Mouse (Mus musculus): ENCODE measurements around the gene Ogfrl1. TPM values are rescaled to one million over a fixed set of nuclear protein-coding genes. Genes with fewer than 3 reads are reported as not detected.

The Ogfrl1 gene
- polyA plus RNA-seq, 1 experiment from 2014 or later: 27.6 TPM

- Histone ChIP-seq H3K4me1 (replicated peaks; ENCODE audit: insufficient read depth, low read length) (no peaks in the 10 kb centered on the region), H3K9me3 (replicated peaks; ENCODE audit: low read length) (no peaks in the 10 kb centered on the region), H3K4me3 (replicated peaks; ENCODE audit: low read depth, low read length) (no peak overlapping the region), H3K27me3 (ENCODE audit: insufficient read depth, low read length) (no peaks in the 10 kb centered on the region), H3K4me2 (ENCODE audit: low read length) (no peak overlapping the region), H3K27ac (no peak overlapping the region), H3K9ac (ENCODE audit: low read depth, low read length) (no peak overlapping the region), H3K36me3 (ENCODE audit: insufficient read depth, low read length) (peaks cover 3% of the 10 kb centered on the region; the same call in 1 of the 2 replicates)
- ATAC-seq (replicated peaks; ENCODE audit: low FRiP score, low read depth): no peak
- 88% methylated on average over 4 of the region's 4 CpGs for WGBS
- DNase-seq (ENCODE audit: low spot score): no peak
- no peak for TF ChIP-seq CTCF (IDR thresholded peaks at IDR 0.05; ENCODE audit: low read depth)
Measured at GRCm38 (mm10) chr1:23374156-23374555, 23.4 kb downstream of the Ogfrl1 start.

GRCm38 (mm10) chr1:23365614-23366013 lies 32.0 kb downstream of the Ogfrl1 start:
- Histone ChIP-seq H3K27ac (no peak overlapping the region), H3K36me3 (ENCODE audit: insufficient read depth, low read length) (peaks cover 3% of the 10 kb centered on the region; the same call in 1 of the 2 replicates), H3K4me3 (replicated peaks; ENCODE audit: low read depth, low read length) (no peak overlapping the region), H3K27me3 (ENCODE audit: insufficient read depth, low read length) (no peaks in the 10 kb centered on the region), H3K4me1 (replicated peaks; ENCODE audit: insufficient read depth, low read length) (no peaks in the 10 kb centered on the region), H3K4me2 (ENCODE audit: low read length) (no peak overlapping the region), H3K9ac (ENCODE audit: low read depth, low read length) (no peak overlapping the region), H3K9me3 (replicated peaks; ENCODE audit: low read length) (no peaks in the 10 kb centered on the region)
- no peak for TF ChIP-seq CTCF (IDR thresholded peaks at IDR 0.05; ENCODE audit: low read depth)
- DNase-seq (ENCODE audit: low spot score) (no peak), ATAC-seq (replicated peaks; ENCODE audit: low FRiP score, low read depth) (no peak)
- WGBS: 94% methylated on average over 2 of the region's 2 CpGs

- ATAC-seq (replicated peaks; ENCODE audit: low FRiP score, low read depth) (no peak), DNase-seq (ENCODE audit: low spot score) (no peak)
- Histone ChIP-seq H3K9ac (ENCODE audit: low read depth, low read length) (no peak overlapping the region), H3K9me3 (replicated peaks; ENCODE audit: low read length) (no peaks in the 10 kb centered on the region), H3K36me3 (ENCODE audit: insufficient read depth, low read length) (no peaks in the 10 kb centered on the region), H3K27ac (no peak overlapping the region), H3K4me2 (ENCODE audit: low read length) (no peak overlapping the region), H3K4me3 (replicated peaks; ENCODE audit: low read depth, low read length) (no peak overlapping the region), H3K4me1 (replicated peaks; ENCODE audit: insufficient read depth, low read length) (no peaks in the 10 kb centered on the region), H3K27me3 (ENCODE audit: insufficient read depth, low read length) (no peaks in the 10 kb centered on the region)
- no peak for TF ChIP-seq CTCF (IDR thresholded peaks at IDR 0.05; ENCODE audit: low read depth)
- WGBS: 82% methylated on average over 6 of the region's 6 CpGs
Measured at GRCm38 (mm10) chr1:23352895-23353294, 44.7 kb downstream of the Ogfrl1 start.

- no peak overlapping the region for H3K9ac ChIP-seq (ENCODE audit: low read depth, low read length)
- no peaks in the 10 kb centered on the region for H3K27me3 ChIP-seq (ENCODE audit: insufficient read depth, low read length)
- no peaks in the 10 kb centered on the region for H3K36me3 ChIP-seq (ENCODE audit: insufficient read depth, low read length)
- no peak overlapping the region for H3K4me3 ChIP-seq (replicated peaks; ENCODE audit: low read depth, low read length)
- H3K4me1 ChIP-seq (replicated peaks; ENCODE audit: insufficient read depth, low read length): no peaks in the 10 kb centered on the region
- ATAC-seq (replicated peaks; ENCODE audit: low FRiP score, low read depth) (no peak), DNase-seq (ENCODE audit: low spot score) (no peak)
- no peak overlapping the region for H3K4me2 ChIP-seq (ENCODE audit: low read length)
- H3K9me3 ChIP-seq (replicated peaks; ENCODE audit: low read length): no peaks in the 10 kb centered on the region
- no peak overlapping the region for H3K27ac ChIP-seq
- TF ChIP-seq CTCF (IDR thresholded peaks at IDR 0.05; ENCODE audit: low read depth): no peak
- WGBS: 75% methylated on average over 4 of the region's 4 CpGs
Measured at GRCm38 (mm10) chr1:23351756-23352155, 45.8 kb downstream of the Ogfrl1 start.

GRCm38 (mm10) chr1:23345633-23346032 lies 51.9 kb downstream of the Ogfrl1 start:
- DNase-seq (ENCODE audit: low spot score): no peak
- H3K27me3 ChIP-seq (ENCODE audit: insufficient read depth, low read length): no peaks in the 10 kb centered on the region
- H3K27ac ChIP-seq: no peak overlapping the region
- ATAC-seq (replicated peaks; ENCODE audit: low FRiP score, low read depth): no peak
- no peak overlapping the region for H3K4me2 ChIP-seq (ENCODE audit: low read length)
- no peak overlapping the region for H3K9ac ChIP-seq (ENCODE audit: low read depth, low read length)
- 78% methylated on average over 3 of the region's 3 CpGs for WGBS
- no peaks in the 10 kb centered on the region for H3K9me3 ChIP-seq (replicated peaks; ENCODE audit: low read length)
- H3K4me3 ChIP-seq (replicated peaks; ENCODE audit: low read depth, low read length): no peak overlapping the region
- TF ChIP-seq CTCF (IDR thresholded peaks at IDR 0.05; ENCODE audit: low read depth): no peak
- no peaks in the 10 kb centered on the region for H3K4me1 ChIP-seq (replicated peaks; ENCODE audit: insufficient read depth, low read length)
- H3K36me3 ChIP-seq (ENCODE audit: insufficient read depth, low read length): no peaks in the 10 kb centered on the region

- DNase-seq (ENCODE audit: low spot score) (no peak), ATAC-seq (replicated peaks; ENCODE audit: low FRiP score, low read depth) (no peak)
- H3K4me3 ChIP-seq (replicated peaks; ENCODE audit: low read depth, low read length): no peak overlapping the region
- H3K9ac ChIP-seq (ENCODE audit: low read depth, low read length): no peak overlapping the region
- H3K27me3 ChIP-seq (ENCODE audit: insufficient read depth, low read length): no peaks in the 10 kb centered on the region
- no peak overlapping the region for H3K4me2 ChIP-seq (ENCODE audit: low read length)
- no peaks in the 10 kb centered on the region for H3K9me3 ChIP-seq (replicated peaks; ENCODE audit: low read length)
- H3K4me1 ChIP-seq (replicated peaks; ENCODE audit: insufficient read depth, low read length): no peaks in the 10 kb centered on the region
- WGBS: 72% methylated on average over 4 of the region's 4 CpGs
- H3K27ac ChIP-seq: no peak overlapping the region
- H3K36me3 ChIP-seq (ENCODE audit: insufficient read depth, low read length): no peaks in the 10 kb centered on the region
- TF ChIP-seq CTCF (IDR thresholded peaks at IDR 0.05; ENCODE audit: low read depth): no peak
Measured at GRCm38 (mm10) chr1:23342864-23343263, 54.7 kb downstream of the Ogfrl1 start.

GRCm38 (mm10) chr1:23342224-23342623 lies 55.3 kb downstream of the Ogfrl1 start:
- Histone ChIP-seq H3K4me1 (replicated peaks; ENCODE audit: insufficient read depth, low read length) (no peaks in the 10 kb centered on the region), H3K9me3 (replicated peaks; ENCODE audit: low read length) (no peaks in the 10 kb centered on the region), H3K4me2 (ENCODE audit: low read length) (no peak overlapping the region), H3K4me3 (replicated peaks; ENCODE audit: low read depth, low read length) (no peak overlapping the region), H3K27me3 (ENCODE audit: insufficient read depth, low read length) (no peaks in the 10 kb centered on the region), H3K27ac (no peak overlapping the region), H3K36me3 (ENCODE audit: insufficient read depth, low read length) (no peaks in the 10 kb centered on the region), H3K9ac (ENCODE audit: low read depth, low read length) (no peak overlapping the region)
- DNase-seq (ENCODE audit: low spot score): no peak
- ATAC-seq (replicated peaks; ENCODE audit: low FRiP score, low read depth): no peak
- no peak for TF ChIP-seq CTCF (IDR thresholded peaks at IDR 0.05; ENCODE audit: low read depth)
- WGBS: 83% methylated on average over 3 of the region's 3 CpGs

Data from kidney, postnatal 0 days (tissue).